Mouse (Mus musculus) heart, embryonic 13.5 days (tissue): ENCODE data around the gene Rbm5. TPM values are rescaled to one million over a fixed set of nuclear protein-coding genes. Genes with fewer than 3 reads are reported as not detected.
A peak's percentile ranks its signal among the peaks of the same experiment; 100 is the strongest.

Experiments
- ATAC-seq: fragments of 200-750 bp; cut with Nextera tagmentation; 2 replicates; pipeline ENCODE4 v1.8.0; 2017; ENCODE audit warnings: moderate TSS enrichment; ENCODE audit not compliant: insufficient number of reproducible peaks, low FRiP score, low TSS enrichment; ENCODE audit errors: extremely low read depth
- H3K27ac ChIP-seq: fragments of 300-500 bp; sonication (generic); replicated peaks from 2 replicates; pipeline ENCODE4 v1.5.1; 2015; ENCODE audit warnings: moderate library complexity, mild to moderate bottlenecking, inconsistent platforms
- H3K27me3 ChIP-seq: fragments of 300-500 bp; sonication (generic); replicated peaks from 2 replicates; pipeline ENCODE4 v1.6.1; 2015; ENCODE audit warnings: mild to moderate bottlenecking, inconsistent platforms
- H3K36me3 ChIP-seq: fragments of 300-500 bp; sonication (generic); 2 replicates; pipeline ENCODE4 v1.6.1; 2015; ENCODE audit warnings: mild to moderate bottlenecking, inconsistent platforms
- H3K4me1 ChIP-seq: fragments of 300-500 bp; sonication (generic); 2 replicates; pipeline ENCODE4 v1.6.1; 2015; ENCODE audit warnings: inconsistent platforms
- H3K4me2 ChIP-seq: fragments of 300-500 bp; sonication (generic); 2 replicates; pipeline ENCODE4 v1.6.1; 2015; ENCODE audit warnings: inconsistent platforms, mild to moderate bottlenecking, moderate library complexity
- H3K4me3 ChIP-seq: fragments of 300-500 bp; sonication (generic); 2 replicates; pipeline ENCODE4 v1.5.1; 2015; ENCODE audit warnings: moderate library complexity, mild to moderate bottlenecking, inconsistent platforms
- H3K9ac ChIP-seq: fragments of 300-500 bp; sonication (generic); 2 replicates; pipeline ENCODE4 v1.6.1; 2015; ENCODE audit warnings: inconsistent platforms, mild to moderate bottlenecking, moderate library complexity
- H3K9me3 ChIP-seq: fragments of 300-500 bp; sonication (generic); 2 replicates; pipeline ENCODE4 v1.6.1; 2016; ENCODE audit warnings: inconsistent platforms
- WGBS: fragments of 180-500 bp; shearing (Covaris S2); methylation state at CpG from one replicate; pipeline ENCODE4 v1.1.7; 2015; ENCODE audit warnings: mixed read lengths; 5-methylcytosine and 5-hydroxymethylcytosine counted together
- polyA plus RNA-seq: library from polyadenylated mRNA; unstranded; fragments of >200 nt; fragmentation: Nextera tagmentation; extraction: Ambion mirVana; gene quantifications from 2 replicates; pipeline ENCODE4 v1.2.1, GENCODE M21; 2015

The Rbm5 gene
- polyA plus RNA-seq, 1 experiment from 2014 or later: 121 TPM

DNA sequence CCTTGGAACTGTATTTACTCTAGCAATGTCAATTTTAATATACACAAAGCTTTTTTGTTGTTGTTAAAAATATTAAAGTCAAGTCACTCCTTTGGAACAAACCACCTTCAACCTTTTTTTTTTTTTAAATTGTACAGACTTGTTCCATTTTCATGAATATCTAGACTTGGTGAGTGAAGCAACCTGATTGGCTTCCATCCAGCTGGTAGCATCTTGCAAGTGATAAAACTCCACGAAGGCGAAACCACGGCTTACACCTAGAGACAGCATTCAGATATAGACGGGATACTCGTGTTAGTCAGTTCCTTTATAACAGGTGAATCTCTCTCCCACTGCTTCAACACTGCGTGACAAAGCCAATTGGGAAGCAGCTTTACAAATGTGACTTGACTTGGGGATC lies 11.2 kb downstream of the Rbm5 start:
- no peak overlapping the region for H3K4me3 ChIP-seq
- no peak overlapping the region for H3K9ac ChIP-seq
- WGBS: 89% methylated on average over 6 of the region's 6 CpGs
- no peak for ATAC-seq
- H3K4me1 ChIP-seq: no peaks in the 10 kb centered on the region
- no peaks in the 10 kb centered on the region for H3K27me3 ChIP-seq
- H3K36me3 ChIP-seq: peaks cover 96% of the 10 kb centered on the region
- no peak overlapping the region for H3K27ac ChIP-seq
- no peak overlapping the region for H3K4me2 ChIP-seq
- no peaks in the 10 kb centered on the region for H3K9me3 ChIP-seq

DNA sequence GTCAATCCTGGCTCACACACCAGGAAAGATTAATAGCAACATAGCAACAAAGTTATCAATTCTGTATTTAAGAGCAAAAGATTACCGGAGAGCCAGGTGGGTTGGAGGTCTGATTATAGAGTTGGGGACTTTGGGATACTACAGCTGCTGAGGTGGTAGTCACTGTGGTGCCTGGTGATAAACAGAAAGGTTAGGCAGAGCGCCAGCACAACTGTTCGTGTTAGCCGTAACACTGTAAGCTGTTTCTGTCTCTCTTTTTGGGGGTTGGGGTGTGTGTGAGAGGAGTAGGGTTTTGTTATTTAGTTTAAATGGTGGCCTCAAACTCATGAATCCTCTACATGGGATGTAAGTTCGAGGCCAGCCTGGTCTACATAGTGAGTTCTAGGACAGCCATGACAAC lies 20.4 kb downstream of the Rbm5 start:
- no peaks in the 10 kb centered on the region for H3K27me3 ChIP-seq
- peaks cover 8% of the 10 kb centered on the region; the same call in 1 of the 2 replicates for H3K4me1 ChIP-seq
- 88% methylated on average over 5 of the region's 5 CpGs for WGBS
- H3K4me3 ChIP-seq: no peak overlapping the region
- ATAC-seq: no peak
- H3K9me3 ChIP-seq: peaks cover 3% of the 10 kb centered on the region; the same call in 1 of the 2 replicates
- H3K27ac ChIP-seq: no peak overlapping the region
- no peak overlapping the region for H3K4me2 ChIP-seq
- peaks cover 97% of the 10 kb centered on the region for H3K36me3 ChIP-seq
- H3K9ac ChIP-seq: no peak overlapping the region

DNA sequence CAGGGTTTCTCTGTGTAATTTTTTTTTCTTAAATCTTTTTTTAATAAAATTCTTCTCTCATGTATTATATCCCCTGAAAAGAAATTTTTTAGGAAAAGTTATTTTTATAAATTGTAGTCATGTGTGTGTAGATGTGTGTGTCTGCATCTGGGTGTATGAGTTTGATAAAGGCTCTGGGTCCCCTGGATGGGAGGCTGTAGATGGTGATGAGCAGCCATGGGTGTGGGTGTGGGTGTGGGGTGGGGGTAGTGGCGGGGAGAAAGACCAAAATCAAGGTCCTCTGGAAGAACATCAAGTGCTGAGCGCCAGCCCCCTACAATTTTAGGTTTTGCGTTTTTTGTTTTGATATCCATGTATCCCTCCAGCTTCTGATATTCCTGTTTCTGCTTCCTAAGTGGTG lies 22.7 kb downstream of the Rbm5 start:
- H3K36me3 ChIP-seq: peaks cover 98% of the 10 kb centered on the region
- no peak overlapping the region for H3K9ac ChIP-seq
- H3K4me2 ChIP-seq: no peak overlapping the region
- H3K4me1 ChIP-seq: peaks cover 8% of the 10 kb centered on the region; the same call in 1 of the 2 replicates
- H3K4me3 ChIP-seq: no peak overlapping the region
- H3K27ac ChIP-seq: no peak overlapping the region
- ATAC-seq: no peak
- peaks cover 3% of the 10 kb centered on the region; the same call in 1 of the 2 replicates for H3K9me3 ChIP-seq
- H3K27me3 ChIP-seq: no peaks in the 10 kb centered on the region
- 88% methylated on average over 3 of the region's 3 CpGs for WGBS

DNA sequence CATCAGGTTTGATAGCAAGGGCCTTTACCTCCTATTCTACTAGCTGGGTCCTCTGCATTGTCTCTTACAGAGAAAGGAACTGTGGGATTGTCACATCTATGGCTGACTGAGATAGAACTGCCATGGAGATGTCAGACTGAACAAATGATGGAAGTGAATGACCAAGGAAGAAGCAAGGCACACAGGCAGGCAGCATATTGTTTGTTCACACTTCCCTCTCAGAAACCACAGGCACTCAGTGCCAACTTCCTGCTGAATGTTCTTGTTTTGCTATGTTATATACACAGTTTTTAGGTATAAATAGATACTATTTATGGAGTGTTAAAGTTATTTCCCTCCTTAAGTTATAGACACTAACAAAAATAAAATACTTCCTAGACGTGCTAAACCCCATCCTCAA lies 23.5 kb downstream of the Rbm5 start:
- no peak overlapping the region for H3K4me3 ChIP-seq
- no peak overlapping the region for H3K9ac ChIP-seq
- peaks cover 98% of the 10 kb centered on the region for H3K36me3 ChIP-seq
- no peaks in the 10 kb centered on the region for H3K27me3 ChIP-seq
- peaks cover 8% of the 10 kb centered on the region; the same call in 1 of the 2 replicates for H3K4me1 ChIP-seq
- H3K27ac ChIP-seq: no peak overlapping the region
- WGBS: 83% methylated on average over 1 of the region's 1 CpGs
- no peak overlapping the region for H3K4me2 ChIP-seq
- H3K9me3 ChIP-seq: peaks cover 3% of the 10 kb centered on the region; the same call in 1 of the 2 replicates
- ATAC-seq: no peak

DNA sequence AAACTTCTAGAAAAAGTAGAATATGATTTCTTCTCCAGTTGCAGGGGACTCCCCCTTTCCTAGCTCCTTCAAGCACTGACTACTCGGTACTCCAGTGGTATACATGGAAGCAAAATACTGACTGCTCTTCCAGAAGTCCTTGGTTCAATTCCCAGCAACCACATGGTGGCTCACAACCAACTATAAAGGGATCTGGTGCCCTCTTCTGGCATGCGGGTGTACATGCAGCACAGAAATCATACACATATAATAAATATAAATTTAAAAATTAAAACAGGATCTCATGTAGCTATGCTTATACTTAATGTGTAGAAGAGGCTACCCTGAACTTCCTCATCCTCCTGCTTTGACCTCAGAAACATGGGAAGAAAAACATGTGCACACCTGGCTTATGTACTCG lies 24.1 kb downstream of the Rbm5 start:
- Histone ChIP-seq H3K27ac (no peak overlapping the region), H3K36me3 (peaks cover 98% of the 10 kb centered on the region), H3K4me1 (peaks cover 8% of the 10 kb centered on the region; the same call in 1 of the 2 replicates), H3K4me2 (no peak overlapping the region), H3K4me3 (no peak overlapping the region), H3K27me3 (no peaks in the 10 kb centered on the region), H3K9ac (no peak overlapping the region), H3K9me3 (peaks cover 3% of the 10 kb centered on the region; the same call in 1 of the 2 replicates)
- no peak for ATAC-seq
- 93% methylated on average over 3 of the region's 3 CpGs for WGBS

DNA sequence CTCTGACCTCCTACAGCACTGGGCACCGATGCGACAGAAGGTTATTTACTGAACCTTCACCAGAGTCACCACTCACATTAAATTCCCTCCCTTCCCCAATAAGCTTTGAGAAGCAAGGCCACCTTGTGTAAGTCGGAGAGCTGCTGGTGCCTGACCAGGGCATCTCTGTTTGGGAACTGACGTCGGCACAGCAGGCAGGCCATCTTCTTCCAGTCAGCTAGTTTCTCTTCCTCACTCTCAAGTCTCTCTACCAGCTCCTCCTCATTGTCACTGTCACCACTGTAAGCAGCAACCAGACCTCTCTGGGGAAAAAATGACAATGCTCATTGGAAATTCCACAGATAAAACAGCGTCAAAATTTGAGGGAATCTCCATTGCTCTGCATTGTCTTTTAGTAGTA lies 26.7 kb downstream of the Rbm5 start:
- WGBS: 91% methylated on average over 6 of the region's 6 CpGs
- no peaks in the 10 kb centered on the region for H3K27me3 ChIP-seq
- H3K4me2 ChIP-seq: no peak overlapping the region
- no peak for ATAC-seq
- no peak overlapping the region for H3K9ac ChIP-seq
- H3K9me3 ChIP-seq: peaks cover 3% of the 10 kb centered on the region; the same call in 1 of the 2 replicates
- peaks cover 98% of the 10 kb centered on the region for H3K36me3 ChIP-seq
- no peak overlapping the region for H3K27ac ChIP-seq
- no peak overlapping the region for H3K4me3 ChIP-seq
- H3K4me1 ChIP-seq: peaks cover 6% of the 10 kb centered on the region; the same call in 1 of the 2 replicates

DNA sequence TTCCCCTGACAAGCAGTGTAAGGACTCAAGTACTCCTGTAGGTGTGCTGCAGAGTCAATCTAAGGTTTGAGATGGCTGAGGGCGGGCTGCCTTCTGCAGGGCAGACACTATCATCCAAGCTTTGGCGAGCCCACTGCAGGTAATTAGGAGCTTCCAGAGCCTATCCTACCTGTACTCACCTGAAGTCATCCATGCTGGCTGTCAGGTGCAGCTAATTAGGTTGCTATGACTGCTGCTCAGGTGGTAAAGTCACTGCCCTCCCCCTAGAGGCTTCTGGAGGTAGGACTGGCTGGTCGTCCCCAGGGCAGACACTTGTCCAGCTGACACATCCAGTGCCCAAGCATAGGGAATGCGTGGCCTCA lies 32.0 kb downstream of the Rbm5 start:
- H3K36me3 ChIP-seq: peaks cover 57% of the 10 kb centered on the region
- ATAC-seq: no peak
- peaks cover 29% of the 10 kb centered on the region for H3K27me3 ChIP-seq
- H3K9me3 ChIP-seq: no peaks in the 10 kb centered on the region
- H3K4me1 ChIP-seq: peaks cover 37% of the 10 kb centered on the region
- no peak overlapping the region for H3K27ac ChIP-seq
- no peak overlapping the region for H3K4me3 ChIP-seq
- H3K9ac ChIP-seq: no peak overlapping the region
- no peak overlapping the region for H3K4me2 ChIP-seq
- WGBS: 50% methylated on average over 4 of the region's 4 CpGs

DNA sequence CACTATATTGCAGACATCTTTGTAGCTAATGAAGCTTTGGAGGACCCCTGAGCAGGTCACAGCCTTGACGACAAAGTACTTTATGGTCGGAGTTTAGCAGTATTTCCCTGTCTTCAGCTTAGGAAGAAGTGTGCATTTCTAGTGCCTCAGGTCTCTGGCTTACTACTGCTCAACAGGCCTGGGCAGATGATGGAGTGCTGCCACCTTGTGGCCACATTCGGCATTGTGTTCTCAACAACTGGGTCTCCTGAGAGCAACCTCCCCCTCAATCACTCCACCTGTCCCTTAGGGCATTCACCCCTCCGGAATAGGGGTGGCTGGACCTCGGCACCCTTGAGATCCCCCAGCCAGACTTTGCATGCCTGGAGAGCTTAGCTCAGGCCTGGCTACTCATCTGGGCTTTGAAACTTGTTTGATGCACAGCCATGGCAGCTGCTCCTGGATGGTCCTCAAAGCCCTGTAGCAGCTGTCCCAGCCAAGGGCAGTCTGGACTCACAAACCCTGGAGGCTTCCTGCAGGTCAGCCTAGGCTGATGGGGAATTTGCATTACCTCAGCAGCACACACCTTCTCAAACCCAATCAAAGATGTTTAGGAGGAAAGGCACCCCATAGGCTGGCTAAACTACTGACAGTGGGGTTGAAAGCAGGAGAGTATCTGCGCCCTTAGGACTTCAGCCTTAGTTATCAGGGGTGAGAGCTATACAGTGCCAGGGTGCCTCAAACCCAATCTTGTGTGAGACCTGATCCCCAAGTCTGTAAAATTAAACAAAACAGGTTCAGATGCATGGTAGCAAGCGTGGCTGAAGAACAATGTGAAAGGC lies 32.6 kb downstream of the Rbm5 start:
- no peak overlapping the region for H3K9ac ChIP-seq
- 0 out of 2 replicates have a peak, but pooled peaks have one; percentile 14 for ATAC-seq

DNA sequence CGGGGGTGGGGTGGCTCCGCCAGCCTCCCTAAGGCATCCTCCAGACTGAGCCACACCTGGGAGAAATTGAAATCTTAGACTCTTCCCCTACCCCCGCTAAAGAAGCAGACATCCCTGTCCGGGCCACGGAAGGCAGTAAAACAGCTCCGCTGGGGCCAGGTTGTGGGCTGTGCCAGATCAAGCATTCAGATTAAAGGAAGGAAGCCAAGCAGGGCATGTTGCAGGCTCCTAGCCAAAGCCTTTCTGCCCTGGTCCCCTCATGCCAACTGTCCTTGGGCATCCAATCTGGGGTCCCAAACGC lies 34.7 kb downstream of the Rbm5 start:
- Histone ChIP-seq H3K4me2 (peak overlapping the region; percentile 45), H3K27ac (no peak overlapping the region)
- no peak for ATAC-seq

More for the DNA sequence above, 32.6 kb downstream of the Rbm5 start:
- Histone ChIP-seq H3K4me2 (no peak overlapping the region), H3K36me3 (peaks cover 51% of the 10 kb centered on the region), H3K27ac (0 out of 2 replicates have a peak overlapping the region, but pooled peaks have one; percentile 8), H3K4me3 (no peak overlapping the region), H3K4me1 (peaks cover 37% of the 10 kb centered on the region), H3K9me3 (no peaks in the 10 kb centered on the region), H3K27me3 (peaks cover 33% of the 10 kb centered on the region)
- 28% methylated on average over 7 of the region's 7 CpGs for WGBS

DNA sequence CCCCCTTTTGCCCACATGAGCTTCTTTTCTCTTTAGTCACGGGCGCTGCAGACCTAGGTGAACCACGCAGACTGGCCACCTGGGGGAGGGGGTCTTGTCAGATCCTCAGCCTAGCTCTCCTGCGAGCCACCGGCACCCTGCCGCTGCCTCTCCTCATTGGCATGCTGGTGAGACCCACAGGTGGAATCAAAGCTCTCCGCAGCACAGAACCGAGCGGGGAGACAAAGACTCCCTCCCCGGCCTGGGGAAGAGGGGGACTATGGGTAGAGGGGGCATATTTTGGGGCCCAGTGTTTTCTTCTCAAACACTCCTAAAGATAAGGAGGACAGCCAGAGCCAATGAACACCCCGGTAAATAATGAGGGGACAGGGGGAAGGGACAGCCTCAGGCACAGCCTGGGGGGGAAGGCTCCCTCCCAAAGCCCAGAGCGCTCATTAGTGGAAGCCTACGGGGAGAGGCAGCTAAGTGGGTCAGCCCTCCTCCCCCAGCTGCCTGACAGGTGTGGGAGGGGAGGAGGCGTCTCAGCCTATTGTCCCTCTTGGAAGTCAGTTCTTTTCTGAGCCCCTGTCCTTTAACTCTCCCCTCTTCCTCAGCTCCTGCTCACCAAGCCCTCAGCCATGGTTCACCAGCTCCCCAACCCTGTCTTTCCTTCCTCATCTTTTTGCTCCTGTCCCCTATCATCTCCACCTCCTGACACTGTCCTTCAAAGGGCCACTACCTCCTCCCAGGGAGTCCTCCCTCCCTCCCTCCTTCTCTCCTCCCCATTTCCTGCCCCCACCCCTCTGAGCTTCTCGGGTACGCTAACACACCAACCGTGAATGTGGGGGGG lies 35.2 kb downstream of the Rbm5 start:
- no peaks in the 10 kb centered on the region for H3K9me3 ChIP-seq
- peak overlapping the region; percentile 6; the same call in 1 of the 2 replicates for H3K4me3 ChIP-seq
- peaks cover 37% of the 10 kb centered on the region for H3K4me1 ChIP-seq
- H3K27ac ChIP-seq: no peak overlapping the region
- peaks cover 33% of the 10 kb centered on the region for H3K27me3 ChIP-seq
- 6% methylated on average over 16 of the region's 17 CpGs for WGBS
- H3K4me2 ChIP-seq: peak overlapping the region; percentile 45
- peak overlapping the region; percentile 37; the same call in 1 of the 2 replicates for H3K9ac ChIP-seq
- peaks cover 25% of the 10 kb centered on the region for H3K36me3 ChIP-seq
- ATAC-seq: no peak

More for the DNA sequence above, 34.7 kb downstream of the Rbm5 start:
- Histone ChIP-seq H3K4me1 (peaks cover 37% of the 10 kb centered on the region), H3K4me3 (peak overlapping the region; percentile 6; the same call in 1 of the 2 replicates), H3K36me3 (peaks cover 30% of the 10 kb centered on the region), H3K9me3 (no peaks in the 10 kb centered on the region), H3K9ac (peak overlapping the region; percentile 37; the same call in 1 of the 2 replicates), H3K27me3 (peaks cover 33% of the 10 kb centered on the region)
- WGBS: 0% methylated on average over 7 of the region's 7 CpGs

DNA sequence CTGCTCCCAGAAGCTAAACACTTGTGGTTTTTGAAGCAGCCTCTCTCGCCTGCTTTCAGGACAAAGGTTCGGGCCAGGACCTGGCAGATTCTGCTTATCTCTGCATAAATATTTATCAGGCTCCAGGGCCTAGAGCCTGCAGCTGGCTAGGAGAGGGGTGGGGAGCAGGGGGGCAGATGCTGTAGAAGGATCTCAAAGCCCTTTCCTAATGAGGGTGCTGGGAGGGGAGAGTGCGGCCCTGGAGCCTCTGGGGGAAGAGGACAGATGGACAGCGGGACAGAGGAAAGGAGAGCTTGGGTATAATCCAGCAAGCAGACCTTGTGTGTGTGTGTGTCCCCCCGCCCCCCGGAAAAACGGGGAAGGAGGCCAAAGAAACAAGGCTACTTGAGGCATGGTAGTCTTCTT lies 36.2 kb downstream of the Rbm5 start:
- H3K4me2 ChIP-seq: no peak overlapping the region

More for the DNA sequence above, 36.2 kb downstream of the Rbm5 start:
- ATAC-seq: no peak
- Histone ChIP-seq H3K4me1 (peaks cover 37% of the 10 kb centered on the region), H3K27me3 (peaks cover 33% of the 10 kb centered on the region), H3K27ac (no peak overlapping the region), H3K36me3 (peaks cover 15% of the 10 kb centered on the region), H3K4me3 (no peak overlapping the region), H3K9me3 (no peaks in the 10 kb centered on the region), H3K9ac (no peak overlapping the region)
- WGBS: 27% methylated on average over 7 of the region's 7 CpGs
